Mouse (Mus musculus): Measurements from ENCODE around the gene Gdf15. TPM values are rescaled to one million over a fixed set of nuclear protein-coding genes. Genes with fewer than 3 reads are reported as not detected.

Gdf15 gene
- total and polyA plus RNA-seq, 3 experiments = 0.15 to 0.63 TPM; not detected in 1

DNA sequence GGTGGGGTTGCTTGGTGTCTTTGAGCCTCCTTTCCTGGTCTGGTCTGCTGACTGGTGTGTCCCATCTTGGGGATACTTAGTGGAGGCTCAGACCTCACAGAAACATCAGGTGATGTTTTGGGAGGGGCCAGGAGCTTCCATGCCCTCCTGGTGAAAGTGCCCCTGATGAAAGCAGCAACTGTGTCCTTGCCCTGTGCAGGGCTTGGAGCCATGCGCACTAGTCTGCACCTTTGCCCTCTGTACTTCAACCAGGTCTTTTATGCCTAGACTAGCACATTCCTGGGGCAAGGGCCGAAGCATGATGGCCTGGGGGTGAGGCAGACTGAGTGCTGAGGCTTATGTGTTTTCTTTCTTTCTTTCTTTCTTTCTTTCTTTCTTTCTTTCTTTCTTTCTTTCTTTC lies 33.3 kb upstream of the Gdf15 start:
- Histone ChIP-seq H3K27ac (ENCODE audit: control insufficient read depth, low read depth, low read length) (no peak overlapping the region), H3K4me1 (ENCODE audit: control insufficient read depth in 1 of 2, insufficient read depth in 2 of 2, low read length in 2 of 2) (peaks cover 0 to 4% of the 10 kb centered on the region in 2 experiments; a peak in 3 of 4 replicates), H3K4me3 (ENCODE audit: control insufficient read depth in 1 of 2, insufficient read depth in 1 of 2, low read depth in 2 of 2, low read length in 2 of 2) (no peak overlapping the region), H3K9ac (ENCODE audit: control insufficient read depth, low read depth, low read length, poor library complexity, severe bottlenecking) (no peak overlapping the region), H3K9me3 (replicated peaks; ENCODE audit: insufficient read depth, low read length) (no peaks in the 10 kb centered on the region), H3K79me2 (ENCODE audit: control insufficient read depth, insufficient read depth, low read length, poor library complexity) (no peaks in the 10 kb centered on the region), H3K27me3 (ENCODE audit: control insufficient read depth in 1 of 2, insufficient read depth in 2 of 2, low read length in 2 of 2) (no peaks in the 10 kb centered on the region), H3K36me3 (ENCODE audit: control insufficient read depth in 1 of 2, insufficient read depth in 2 of 2, low read length in 2 of 2) (0 out of 4 replicates have a peak, but pooled peaks cover 0 to 2% of the 10 kb centered on the region in 2 experiments)
- DNase-seq (ENCODE audit: low read depth, low spot score) = no peak
- no peak for TF ChIP-seq NRF1 (IDR thresholded peaks at IDR 0.05; ENCODE audit: insufficient read depth, low read depth, low read length, poor library complexity, severe bottlenecking)
- no peak for TF ChIP-seq UBTF (IDR thresholded peaks at IDR 0.05; ENCODE audit: borderline replicate concordance, insufficient read depth, low read depth, low read length)
- TF ChIP-seq TBP (IDR thresholded peaks at IDR 0.05; ENCODE audit: low read depth, low read length) = no peak
- TF ChIP-seq SMC3 (IDR thresholded peaks at IDR 0.05; ENCODE audit: low read depth, low read length) = no peak
- no peak for TF ChIP-seq USF1 (IDR thresholded peaks at IDR 0.05; ENCODE audit: low read depth, low read length)
- TF ChIP-seq MAFK (IDR thresholded peaks at IDR 0.05; ENCODE audit: borderline replicate concordance, low read depth, low read length) = no peak
- no peak for TF ChIP-seq POLR2A (IDR thresholded peaks at IDR 0.05; ENCODE audit: control insufficient read depth in 1 of 2, insufficient read depth in 1 of 2, low read depth in 1 of 2, low read length in 2 of 2, poor library complexity in 1 of 2)

DNA sequence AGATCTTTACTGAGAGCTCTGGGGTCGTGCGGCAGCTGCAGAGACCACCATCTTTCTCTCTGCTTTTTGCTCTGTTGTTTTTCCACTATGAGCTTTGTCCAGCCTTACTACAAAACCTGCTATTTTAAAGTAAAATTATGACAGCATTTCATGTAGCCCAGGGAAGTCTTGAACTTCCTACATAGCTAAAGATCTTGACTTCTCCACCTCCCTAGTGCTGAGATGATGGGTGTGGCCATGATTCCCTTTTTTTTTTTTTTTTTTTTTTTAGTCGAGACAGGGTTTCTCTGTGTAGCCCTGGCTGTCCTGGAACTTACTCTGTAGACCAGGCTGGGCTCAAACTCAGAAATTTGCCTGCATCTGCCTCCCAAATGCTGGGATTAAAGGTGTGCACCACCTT lies 32.4 kb upstream of the Gdf15 start:
- peak; percentile 60 for DNase-seq (ENCODE audit: low read depth, low spot score)
- Histone ChIP-seq H3K9ac (ENCODE audit: control insufficient read depth, low read depth, low read length, poor library complexity, severe bottlenecking) (0 out of 2 replicates have a peak overlapping the region, but pooled peaks have one; percentile 23), H3K27ac (ENCODE audit: control insufficient read depth, low read depth, low read length) (peak overlapping the region; percentile 33), H3K27me3 (ENCODE audit: control insufficient read depth in 1 of 2, insufficient read depth in 2 of 2, low read length in 2 of 2) (no peaks in the 10 kb centered on the region), H3K4me1 (ENCODE audit: control insufficient read depth in 1 of 2, insufficient read depth in 2 of 2, low read length in 2 of 2) (peaks cover 0 to 7% of the 10 kb centered on the region in 2 experiments; a peak in 3 of 4 replicates), H3K79me2 (ENCODE audit: control insufficient read depth, insufficient read depth, low read length, poor library complexity) (no peaks in the 10 kb centered on the region), H3K9me3 (replicated peaks; ENCODE audit: insufficient read depth, low read length) (no peaks in the 10 kb centered on the region), H3K4me3 (ENCODE audit: control insufficient read depth in 1 of 2, insufficient read depth in 1 of 2, low read depth in 2 of 2, low read length in 2 of 2) (peak overlapping the region in 1 of 2 experiments; percentile 31; a peak in 1 of 4 replicates), H3K36me3 (ENCODE audit: control insufficient read depth in 1 of 2, insufficient read depth in 2 of 2, low read length in 2 of 2) (0 out of 4 replicates have a peak, but pooled peaks cover 0 to 2% of the 10 kb centered on the region in 2 experiments)
- TF ChIP-seq POLR2AphosphoS2 (IDR thresholded peaks at IDR 0.05; ENCODE audit: low read length) (no peak), GABPA (IDR thresholded peaks at IDR 0.05; ENCODE audit: low read depth, low read length) (no peak), UBTF (IDR thresholded peaks at IDR 0.05; ENCODE audit: borderline replicate concordance, insufficient read depth, low read depth, low read length) (no peak), CHD2 (IDR thresholded peaks at IDR 0.05; ENCODE audit: low read length) (no peak), ELF1 (IDR thresholded peaks at IDR 0.05; ENCODE audit: low read depth, low read length) (peak; percentile 66), USF2 (IDR thresholded peaks at IDR 0.05; ENCODE audit: borderline replicate concordance in 1 of 2, insufficient read depth in 1 of 2, low read depth in 1 of 2, low read length in 2 of 2) (no peak), ZNF384 (IDR thresholded peaks at IDR 0.05; ENCODE audit: low read depth, low read length) (peak; percentile 97), KAT2A (conservative IDR thresholded peaks at IDR 0.05; ENCODE audit: low read depth, low read length) (no peak), HCFC1 (IDR thresholded peaks at IDR 0.05; ENCODE audit: low read depth, low read length) (peak; percentile 40; the same call in 1 of the 2 replicates), ZMIZ1 (IDR thresholded peaks at IDR 0.05; ENCODE audit: low read depth, low read length) (no peak), POLR2AphosphoS5 (IDR thresholded peaks at IDR 0.05; ENCODE audit: borderline replicate concordance, low read depth, low read length) (no peak), TAL1 (IDR thresholded peaks at IDR 0.05; ENCODE audit: low read length) (no peak)

All from MEL (cell line).